Mouse (Mus musculus) frontal cortex, postnatal 14 days (tissue): ENCODE results near the gene Bmp3.

Experiments used
- DNase-seq, 2 experiments: peaks; one replicate each; pipeline ENCODE4 v3.0.0; 2022; ENCODE audit warnings: low spot score in 2 of 2

Bmp3 gene

GRCm38 (mm10) chr5:98854264-98854626, at the start of gene Bmp3:
Bmp3 (plus strand) TSS chr5:98854415.
- peak; percentile 19 to 37 for DNase-seq

GRCm38 (mm10) chr5:98804761-98805160, 49.5 kb upstream of the Bmp3 start:
- no peak for DNase-seq

- no peak for DNase-seq
Measured at GRCm38 (mm10) chr5:98806492-98806891, 47.7 kb upstream of the Bmp3 start.

- no peak for DNase-seq
Measured at GRCm38 (mm10) chr5:98807022-98807421, 47.2 kb upstream of the Bmp3 start.

GRCm38 (mm10) chr5:98807953-98808352, 46.3 kb upstream of the Bmp3 start:
- no peak for DNase-seq

- no peak for DNase-seq
Measured at GRCm38 (mm10) chr5:98812380-98812779, 41.8 kb upstream of the Bmp3 start.

- DNase-seq: no peak
Measured at GRCm38 (mm10) chr5:98815269-98815668, 38.9 kb upstream of the Bmp3 start.

GRCm38 (mm10) chr5:98833760-98834159, 20.5 kb upstream of the Bmp3 start:
- DNase-seq: no peak

- DNase-seq: no peak
Measured at GRCm38 (mm10) chr5:98834300-98834699, 19.9 kb upstream of the Bmp3 start.

GRCm38 (mm10) chr5:98842600-98843310, 11.5 kb upstream of the Bmp3 start:
- DNase-seq: no peak

- DNase-seq: no peak
Measured at GRCm38 (mm10) chr5:98844664-98845063, 9.6 kb upstream of the Bmp3 start.

GRCm38 (mm10) chr5:98854627-98855564, 681 bp downstream of the Bmp3 start:
- peak in 1 of 2 experiments; percentile 11 for DNase-seq

GRCm38 (mm10) chr5:98855741-98856140, 1.5 kb downstream of the Bmp3 start:
- no peak for DNase-seq

GRCm38 (mm10) chr5:98856356-98856755, 2.1 kb downstream of the Bmp3 start:
- no peak for DNase-seq

GRCm38 (mm10) chr5:98863891-98864290, 9.7 kb downstream of the Bmp3 start:
- peak in 1 of 2 experiments; percentile 8 for DNase-seq

- DNase-seq: no peak
Measured at GRCm38 (mm10) chr5:98865146-98865545, 10.9 kb downstream of the Bmp3 start.

- no peak for DNase-seq
Measured at GRCm38 (mm10) chr5:98876056-98876455, 21.8 kb downstream of the Bmp3 start.

- peak in 1 of 2 experiments; percentile 44 for DNase-seq
Measured at GRCm38 (mm10) chr5:98878891-98879290, 24.7 kb downstream of the Bmp3 start.

- DNase-seq: no peak
Measured at GRCm38 (mm10) chr5:98882096-98882495, 27.9 kb downstream of the Bmp3 start.

- no peak for DNase-seq
Measured at GRCm38 (mm10) chr5:98890544-98891050, 36.4 kb downstream of the Bmp3 start.

- DNase-seq: no peak
Measured at GRCm38 (mm10) chr5:98894281-98894680, 40.1 kb downstream of the Bmp3 start.

- no peak for DNase-seq
Measured at GRCm38 (mm10) chr5:98897946-98898345, 43.7 kb downstream of the Bmp3 start.

GRCm38 (mm10) chr5:98900926-98901325, 46.7 kb downstream of the Bmp3 start:
- no peak for DNase-seq
